Mouse (Mus musculus) thymus, adult 2 months (tissue): Measurements from ENCODE around the gene Lman1l. TPM values are rescaled to one million over a fixed set of nuclear protein-coding genes. Genes with fewer than 3 reads are reported as not detected.
A peak's percentile ranks its signal among the peaks of the same experiment; 100 is the strongest.

Experiments used
- DNase-seq: peaks from one replicate; pipeline ENCODE4 v3.0.0; 2021
- H3K27ac ChIP-seq: fragments of 200-500 bp; 2 replicates; pipeline ENCODE4 v1.5.1; 2012; ENCODE audit warnings: low read length, control low read depth; ENCODE audit not compliant: control insufficient read depth, insufficient read depth
- H3K27me3 ChIP-seq: fragments of 200-500 bp; 2 replicates; pipeline ENCODE4 v1.6.1; 2012; ENCODE audit warnings: mild to moderate bottlenecking, low read length, moderate library complexity, mixed read lengths; ENCODE audit not compliant: control insufficient read depth, insufficient read depth
- H3K36me3 ChIP-seq: fragments of 200-500 bp; 2 replicates; pipeline ENCODE4 v1.6.1; 2012; ENCODE audit warnings: mild to moderate bottlenecking, low read length, moderate library complexity; ENCODE audit not compliant: control insufficient read depth, insufficient read depth
- H3K4me1 ChIP-seq: fragments of 200-500 bp; replicated peaks from 2 replicates; pipeline ENCODE4 v1.6.1; 2012; ENCODE audit warnings: low read length; ENCODE audit not compliant: control insufficient read depth, insufficient read depth
- H3K4me3 ChIP-seq: fragments of 200-500 bp; 2 replicates; pipeline ENCODE4 v1.5.1; 2012; ENCODE audit warnings: mild to moderate bottlenecking, low read length, control low read depth, moderate library complexity; ENCODE audit not compliant: control insufficient read depth, insufficient read depth
- CTCF ChIP-seq: fragments of 200-500 bp; IDR thresholded peaks from 2 replicates; pipeline ENCODE4 v1.5.1; 2012; ENCODE audit warnings: mild to moderate bottlenecking, control low read depth, low read length, moderate library complexity, borderline replicate concordance; ENCODE audit not compliant: control insufficient read depth, poor library complexity, insufficient read depth; ENCODE audit errors: extremely low read depth
- POLR2A ChIP-seq: fragments of 200-500 bp; IDR thresholded peaks from 2 replicates; pipeline ENCODE4 v1.6.1; 2012; ENCODE audit warnings: mild to moderate bottlenecking, low read length, control low read depth, moderate library complexity; ENCODE audit not compliant: control insufficient read depth, poor library complexity, insufficient read depth; ENCODE audit errors: extremely low read depth
- WGBS: fragments of 180-500 bp; shearing (Covaris S2); methylation state at CpG from one replicate; pipeline ENCODE4 v1.1.7; 2018; 5-methylcytosine and 5-hydroxymethylcytosine counted together
- polyA plus RNA-seq: library from polyadenylated mRNA; depleted of rRNA; stranded (reverse); fragments of >200 nt; gene quantifications from 2 replicates; pipeline ENCODE4 v1.2.3, GENCODE M21; 2012

Lman1l gene
- polyA plus RNA-seq, 1 experiment, result 0.20 TPM

DNA sequence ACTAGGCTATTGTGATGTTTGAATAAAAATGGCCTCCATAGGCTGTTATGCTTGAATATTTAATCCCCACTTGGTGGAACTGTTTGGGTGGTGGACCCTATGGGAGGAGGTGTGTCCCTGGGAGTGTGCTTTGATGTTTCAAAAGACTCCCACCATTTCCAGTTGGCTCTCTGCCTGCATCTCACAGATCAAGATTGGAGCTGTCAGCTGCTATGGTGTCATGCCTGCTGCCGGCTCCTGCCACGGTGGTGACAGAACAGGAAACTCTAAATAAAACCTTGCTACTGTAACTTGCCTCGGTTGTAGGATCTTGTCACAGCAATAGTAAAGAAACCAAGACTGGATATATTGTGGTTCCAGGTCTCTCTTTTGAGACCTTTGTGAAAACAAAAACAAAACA lies 41.0 kb upstream of the Lman1l start:
- WGBS, result 75% methylated on average over 3 of the region's 3 CpGs
- peaks cover 7% of the 10 kb centered on the region for H3K4me1 ChIP-seq
- DNase-seq, result no peak
- H3K27me3 ChIP-seq, result no peaks in the 10 kb centered on the region
- no peak overlapping the region for H3K4me3 ChIP-seq
- TF ChIP-seq POLR2A (no peak), CTCF (no peak)
- H3K27ac ChIP-seq, result no peak overlapping the region
- H3K36me3 ChIP-seq, result no peaks in the 10 kb centered on the region

DNA sequence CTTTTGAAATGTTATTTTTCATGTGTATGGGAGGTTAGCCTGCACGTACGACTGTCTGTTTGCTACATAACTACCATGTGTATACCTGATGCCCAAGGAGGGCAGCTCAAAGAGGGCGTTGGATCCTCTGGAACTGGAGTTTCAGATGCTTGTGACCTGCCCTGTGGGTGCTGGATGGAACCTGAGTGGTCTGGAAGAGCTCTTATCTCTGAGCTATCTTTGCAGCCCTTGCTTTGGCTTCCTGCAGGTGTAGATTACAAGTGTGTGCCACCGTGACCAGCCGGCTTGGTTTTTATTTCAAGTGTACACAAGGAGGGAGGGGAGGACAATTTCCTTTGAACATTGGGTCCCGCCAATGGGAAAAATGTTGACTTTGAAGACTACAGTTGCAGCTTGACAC lies 39.9 kb upstream of the Lman1l start:
- Histone ChIP-seq H3K27ac (peak overlapping the region; percentile 43; the same call in 1 of the 2 replicates), H3K4me1 (peaks cover 9% of the 10 kb centered on the region), H3K36me3 (no peaks in the 10 kb centered on the region), H3K27me3 (no peaks in the 10 kb centered on the region), H3K4me3 (no peak overlapping the region)
- DNase-seq, result no peak
- no peak for TF ChIP-seq CTCF
- TF ChIP-seq POLR2A, result no peak
- 24% methylated on average over 6 of the region's 6 CpGs for WGBS

DNA sequence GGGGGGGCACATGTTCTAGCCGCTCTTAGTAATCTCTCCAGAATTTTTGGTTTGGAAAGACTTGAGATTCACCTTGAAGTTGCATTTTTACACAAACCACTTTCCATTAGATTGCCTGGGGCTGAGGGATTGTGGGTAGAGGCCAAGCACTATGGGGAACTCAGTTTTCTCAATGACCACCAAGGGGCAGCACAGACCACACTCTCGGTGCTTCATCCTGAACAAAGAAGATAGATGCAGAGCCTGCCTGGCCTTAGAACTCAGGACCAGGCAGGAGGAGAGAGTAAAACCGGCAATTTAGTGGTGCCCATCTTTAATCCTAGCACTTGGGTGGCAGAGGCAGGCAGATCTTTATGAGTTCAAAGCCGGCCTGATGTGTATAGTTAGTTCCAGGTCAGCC lies 39.2 kb upstream of the Lman1l start:
- Histone ChIP-seq H3K36me3 (no peaks in the 10 kb centered on the region), H3K4me3 (no peak overlapping the region), H3K27me3 (no peaks in the 10 kb centered on the region), H3K4me1 (peaks cover 9% of the 10 kb centered on the region), H3K27ac (no peak overlapping the region)
- DNase-seq, result peak; percentile 82
- no peak for TF ChIP-seq POLR2A
- TF ChIP-seq CTCF, result no peak
- 14% methylated on average over 4 of the region's 4 CpGs for WGBS

DNA sequence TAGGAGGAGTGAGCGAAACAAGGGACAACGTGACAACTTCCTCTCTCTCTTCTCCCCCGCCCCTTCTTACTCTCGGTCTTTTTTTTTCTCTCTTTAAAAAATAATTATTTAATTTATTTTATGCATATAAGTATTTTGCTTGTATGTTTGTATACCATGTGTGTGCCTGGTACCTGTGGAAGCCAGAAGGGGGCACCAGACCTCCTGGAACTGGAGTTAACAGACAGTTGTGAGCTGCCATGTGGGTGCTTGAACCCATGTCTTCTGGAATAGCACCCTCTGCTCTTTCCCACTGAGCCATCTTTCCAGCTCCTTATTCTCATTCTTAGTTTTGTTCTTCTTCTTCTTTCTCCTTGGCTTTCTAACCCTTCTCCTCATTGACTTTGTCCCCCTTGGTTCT lies 38.4 kb upstream of the Lman1l start:
- no peak for TF ChIP-seq CTCF
- no peak for TF ChIP-seq POLR2A
- Histone ChIP-seq H3K4me3 (no peak overlapping the region), H3K27me3 (no peaks in the 10 kb centered on the region), H3K27ac (no peak overlapping the region), H3K4me1 (peaks cover 15% of the 10 kb centered on the region), H3K36me3 (no peaks in the 10 kb centered on the region)
- DNase-seq, result no peak
- WGBS, result 81% methylated on average over 4 of the region's 4 CpGs

DNA sequence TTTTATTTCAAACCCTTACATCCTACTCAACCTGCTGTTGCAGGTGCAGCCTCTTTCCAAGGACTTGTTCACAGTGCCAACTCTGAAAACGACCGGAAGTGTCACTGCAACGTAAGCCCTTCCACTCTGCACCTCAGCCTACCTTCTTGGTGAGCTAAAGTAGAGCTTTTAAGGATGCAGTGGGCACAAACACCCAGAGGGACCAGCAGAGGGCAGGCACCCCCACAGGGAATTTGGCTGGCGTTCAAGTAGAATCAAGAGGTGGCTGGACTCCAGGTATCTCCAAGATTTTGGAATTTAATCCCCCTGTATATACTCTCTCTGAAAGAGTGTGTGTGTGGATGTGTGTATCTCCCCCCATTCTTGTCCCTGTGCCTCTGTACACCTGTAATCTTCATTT lies 37.3 kb upstream of the Lman1l start:
- 73% methylated on average over 4 of the region's 4 CpGs for WGBS
- H3K27me3 ChIP-seq, result no peaks in the 10 kb centered on the region
- TF ChIP-seq POLR2A (no peak), CTCF (no peak)
- H3K27ac ChIP-seq, result no peak overlapping the region
- H3K4me3 ChIP-seq, result no peak overlapping the region
- no peaks in the 10 kb centered on the region for H3K36me3 ChIP-seq
- H3K4me1 ChIP-seq, result peaks cover 26% of the 10 kb centered on the region
- peak; percentile 5 for DNase-seq

DNA sequence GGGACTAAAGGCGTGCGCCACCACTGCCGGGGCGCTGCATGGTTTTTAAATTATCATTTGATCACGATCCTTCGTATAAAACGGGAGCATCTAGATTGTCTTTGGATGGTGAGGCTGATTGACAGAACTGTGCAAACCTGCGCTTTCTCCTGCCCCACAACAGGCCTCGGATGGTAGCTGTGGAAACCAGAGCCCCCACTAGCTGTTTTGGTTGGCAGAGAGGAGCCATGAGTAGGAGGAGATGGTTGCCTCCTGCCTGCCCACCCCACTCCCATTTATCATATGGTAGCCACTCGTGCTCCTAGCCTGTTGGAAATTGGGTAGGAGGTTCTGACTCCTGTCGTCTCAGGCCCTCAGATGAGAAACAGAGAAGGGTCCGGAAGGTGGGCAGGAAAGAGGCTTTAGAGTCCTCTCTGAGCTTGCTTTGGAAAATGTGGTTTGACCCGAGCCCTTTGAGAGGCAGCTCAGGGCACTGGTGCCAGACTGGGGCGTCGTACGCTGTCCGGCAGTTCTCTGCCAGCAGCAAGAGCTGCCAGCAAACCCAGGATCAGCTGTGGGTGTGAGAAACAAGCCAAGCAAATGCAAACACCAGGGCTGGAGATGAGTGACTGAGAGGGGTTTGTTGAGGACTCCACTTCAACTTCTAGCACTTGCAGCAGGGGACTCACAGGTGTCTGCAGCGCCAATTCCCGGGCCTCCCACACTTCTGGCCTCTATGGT lies 36.2 kb upstream of the Lman1l start:
- 96% methylated on average over 19 of the region's 19 CpGs for WGBS
- Histone ChIP-seq H3K4me1 (peaks cover 36% of the 10 kb centered on the region), H3K4me3 (no peak overlapping the region), H3K27me3 (no peaks in the 10 kb centered on the region), H3K27ac (no peak overlapping the region), H3K36me3 (no peaks in the 10 kb centered on the region)
- DNase-seq, result no peak
- TF ChIP-seq POLR2A, result no peak
- TF ChIP-seq CTCF, result no peak

DNA sequence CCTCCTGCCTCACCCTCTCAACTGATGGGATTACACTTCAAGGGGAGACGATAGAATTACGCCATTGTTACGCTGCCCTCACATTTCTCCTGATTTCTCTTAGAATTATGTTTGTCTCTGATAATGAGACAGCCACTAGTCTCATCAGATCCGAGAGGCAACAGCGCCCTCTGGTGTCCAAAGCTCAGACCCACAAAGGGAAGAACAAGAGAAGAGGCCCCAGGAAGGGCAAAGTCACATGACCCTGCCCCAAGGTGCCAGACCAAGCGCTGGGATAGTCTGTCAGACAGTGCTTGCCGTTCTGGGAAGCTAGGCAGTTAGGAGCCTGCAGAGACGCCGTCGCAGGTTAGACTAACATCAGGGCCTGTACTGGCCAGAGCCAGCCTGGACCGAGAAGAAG lies 35.2 kb upstream of the Lman1l start:
- Histone ChIP-seq H3K27ac (no peak overlapping the region), H3K4me1 (peaks cover 45% of the 10 kb centered on the region), H3K36me3 (no peaks in the 10 kb centered on the region), H3K4me3 (no peak overlapping the region), H3K27me3 (no peaks in the 10 kb centered on the region)
- 5% methylated on average over 11 of the region's 11 CpGs for WGBS
- peak; percentile 97 for DNase-seq
- TF ChIP-seq CTCF (peak; percentile 62; the same call in 1 of the 2 replicates), POLR2A (no peak)
